In the genomic region with DNA sequence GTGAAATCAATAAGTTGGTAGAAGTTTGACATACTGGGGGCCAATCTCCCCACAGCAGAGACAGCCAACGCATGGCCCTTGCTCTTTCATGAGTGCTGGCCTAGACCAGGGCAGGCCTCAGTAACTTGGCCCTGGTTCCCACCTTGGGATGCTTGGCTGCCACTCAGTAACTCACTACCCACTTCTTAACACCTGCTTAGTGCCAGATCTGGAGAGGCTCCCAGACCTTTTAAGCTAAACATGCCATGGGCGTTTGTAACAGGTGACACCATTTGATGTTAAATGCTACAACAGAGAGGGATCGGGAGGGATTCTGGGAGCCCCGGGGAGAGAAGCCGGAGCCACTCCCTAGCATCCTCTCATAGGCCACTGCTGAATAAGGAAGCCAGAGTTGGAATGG, we compare ENCODE assay signal across 25 mouse cellular contexts. TPM values are rescaled to one million over a fixed set of nuclear protein-coding genes. Genes with fewer than 3 reads are reported as not detected.
DNase-seq lines count a peak whose midpoint lies in the region; ATAC-seq lines count a peak whose summit lies in the region.
"Had no signal": no experiment of that assay in that cellular context is flagged by ENCODE, and none has a peak within 500 bp of the region (broad histone marks: within the 10 kb centered on the region; RNA-seq: fewer than 3 reads in every experiment).

No protein-coding gene starts in this region.

- peaks cover 1% of the 10 kb centered on the region; the same call in 1 of the 2 replicates for H3K4me1 ChIP-seq in limb, embryonic 13.5 days
- peaks cover 12% of the 10 kb centered on the region for H3K4me1 ChIP-seq in limb, embryonic 10.5 days
- peaks cover 4% of the 10 kb centered on the region; the same call in 1 of the 2 replicates for H3K4me1 ChIP-seq in neural tube, embryonic 15.5 days

- H3K27ac ChIP-seq in limb, embryonic 13.5 days: peak overlapping the region; percentile 24; the same call in 1 of the 2 replicates
- H3K27ac ChIP-seq in limb, embryonic 10.5 days: no peak overlapping the region
- no peak overlapping the region for H3K27ac ChIP-seq in neural tube, embryonic 15.5 days (replicated peaks)
- H3K27ac ChIP-seq: forebrain, embryonic 10.5 days; forebrain, embryonic 13.5 days; heart, adult 2 months; heart, embryonic 10.5 days; heart, embryonic 13.5 days; hindbrain, embryonic 14.5 days; hindbrain, postnatal 0 days had no signal

- H3K4me2 ChIP-seq in limb, embryonic 13.5 days (replicated peaks): no peak overlapping the region
- no peak overlapping the region for H3K4me2 ChIP-seq in neural tube, embryonic 15.5 days
- H3K4me2 ChIP-seq: forebrain, embryonic 13.5 days; heart, embryonic 13.5 days; hindbrain, embryonic 14.5 days had no signal

- 87% methylated on average over 5 of the region's 5 CpGs for WGBS in limb, embryonic 13.5 days
- WGBS in limb, embryonic 10.5 days: 88% methylated on average over 5 of the region's 5 CpGs
- WGBS in neural tube, embryonic 15.5 days: 92% methylated on average over 5 of the region's 5 CpGs

- ATAC-seq in cerebellum, adult (ENCODE audit: insufficient number of reproducible peaks, low FRiP score, low TSS enrichment): no peak
- no peak for ATAC-seq in limb, embryonic 13.5 days (ENCODE audit: low FRiP score, low read depth)
- no peak for ATAC-seq in neural tube, embryonic 15.5 days (ENCODE audit: low FRiP score)
- ATAC-seq: activated CD4-positive, CD25-positive, alpha-beta regulatory T cell, adult 4 months; forebrain, embryonic 13.5 days; forebrain, embryonic 16.5 days; hindbrain, postnatal 0 days; inflammation-experienced regulatory T-cells, adult 6 months; intestine, embryonic 16.5 days had no signal

- H3K9ac ChIP-seq in limb, embryonic 13.5 days: no peak overlapping the region
- no peak overlapping the region for H3K9ac ChIP-seq in neural tube, embryonic 15.5 days (replicated peaks)
- H3K9ac ChIP-seq: forebrain, embryonic 13.5 days; heart, embryonic 13.5 days; hindbrain, embryonic 14.5 days had no signal

- no peaks in the 10 kb centered on the region for H3K27me3 ChIP-seq in limb, embryonic 13.5 days
- no peaks in the 10 kb centered on the region for H3K27me3 ChIP-seq in limb, embryonic 10.5 days (ENCODE audit: low read depth, poor library complexity, severe bottlenecking)
- no peaks in the 10 kb centered on the region for H3K27me3 ChIP-seq in neural tube, embryonic 15.5 days (replicated peaks)
- H3K27me3 ChIP-seq: forebrain, embryonic 13.5 days; heart, embryonic 13.5 days had no signal

- H3K9me3 ChIP-seq in limb, embryonic 13.5 days: no peaks in the 10 kb centered on the region
- H3K9me3 ChIP-seq in limb, embryonic 10.5 days (replicated peaks): no peaks in the 10 kb centered on the region
- no peaks in the 10 kb centered on the region for H3K9me3 ChIP-seq in neural tube, embryonic 15.5 days (replicated peaks)
- H3K9me3 ChIP-seq: forebrain, embryonic 13.5 days; heart, embryonic 10.5 days; heart, embryonic 13.5 days had no signal

- H3K4me3 ChIP-seq in limb, embryonic 13.5 days: no peak overlapping the region
- no peak overlapping the region for H3K4me3 ChIP-seq in limb, embryonic 10.5 days
- no peak overlapping the region for H3K4me3 ChIP-seq in neural tube, embryonic 15.5 days (replicated peaks)
- H3K4me3 ChIP-seq: forebrain, embryonic 10.5 days; forebrain, embryonic 13.5 days; heart, adult 2 months; heart, embryonic 10.5 days; heart, embryonic 13.5 days had no signal

- DNase-seq in cerebellum, adult 11-12 months: peak; percentile 14
- no peak for DNase-seq in cerebellum, adult 11 months
- peak; percentile 20 for DNase-seq in cerebellum, adult 9-11 months
- DNase-seq in limb, embryonic 10.5 days (ENCODE audit: low spot score): no peak
- peak; percentile 20 to 33 for DNase-seq in cerebellum, postnatal 36 days
- DNase-seq: adrenal gland, adult 8-10 months; adrenal gland, postnatal 25 days; gastrocnemius, postnatal 10 days; gastrocnemius, postnatal 36 days; heart, adult 2 months; heart, postnatal 14 days; heart, postnatal 4 days had no signal

- no peaks in the 10 kb centered on the region for H3K36me3 ChIP-seq in limb, embryonic 13.5 days
- no peaks in the 10 kb centered on the region for H3K36me3 ChIP-seq in limb, embryonic 10.5 days
- H3K36me3 ChIP-seq in neural tube, embryonic 15.5 days: no peaks in the 10 kb centered on the region
- H3K36me3 ChIP-seq: forebrain, embryonic 10.5 days; heart, embryonic 10.5 days; heart, embryonic 13.5 days had no signal

RNA-seq across cellular contexts. Expression of a gene that starts 33.3 kb away (rescaled TPM):
- polyA plus RNA-seq in limb, embryonic 13.5 days (2015; fragmentation: Nextera tagmentation; extraction: Ambion mirVana): 4.8 and 5.4 TPM in 2 replicates
- 0.11 and 0.15 TPM in 2 replicates for polyA plus RNA-seq in limb, embryonic 10.5 days (2016; fragmentation: Nextera tagmentation; extraction: Ambion mirVana)
- 1.0 and 1.1 TPM in 2 replicates for polyA plus RNA-seq in neural tube, embryonic 15.5 days (2015; fragmentation: Nextera tagmentation; extraction: Ambion mirVana)
- polyA plus RNA-seq: activated CD4-positive, CD25-positive, alpha-beta regulatory T cell, adult 4 months; heart, embryonic 10.5 days; inflammation-experienced regulatory T-cells, adult 6 months had no signal

Comparison
In these comparisons a context has a peak if more than half of its experiments do, and no peak if none do; other contexts are left out.
1. DNase-seq: peak in cerebellum, adult 11-12 months (single experiment), cerebellum, adult 9-11 months (single experiment) and cerebellum, postnatal 36 days (2 of 2); none in cerebellum, adult 11 months (single experiment) and limb, embryonic 10.5 days (single experiment).